Mouse (Mus musculus) liver, embryonic 14.5 days (tissue): Measurements from ENCODE around the gene Il13.

Experiments
- CTCF ChIP-seq: IDR thresholded peaks from 2 replicates; pipeline ENCODE4 v1.5.1; 2016; ENCODE audit warnings: antibody characterized with exemption, low read depth, control low read depth
- EP300 ChIP-seq: IDR thresholded peaks from 2 replicates; pipeline ENCODE4 v1.6.1; 2016; ENCODE audit warnings: antibody characterized with exemption, low read depth

- TF ChIP-seq CTCF (no peak), EP300 (no peak)
Measured at GRCm38 (mm10) chr11:53615575-53615974, 18.9 kb downstream of the Il13 start.
